Comparison of ENCODE assay signal across 7 mouse cellular contexts in genomic region chr17:63430395-63431075, GRCm38 (mm10).
DNase-seq lines count a peak whose midpoint lies in the region; ATAC-seq and TF ChIP-seq lines count a peak whose summit lies in the region.

No protein-coding gene starts in this region.

- no peak for TF ChIP-seq CTCF in thymus, adult 2 months (IDR thresholded peaks at IDR 0.05; ENCODE audit: borderline replicate concordance, control insufficient read depth, extremely low read depth, insufficient read depth, low read length, poor library complexity)

- DNase-seq in thymus, adult 2 months: no peak
- no peak for DNase-seq in thymus, postnatal 10 days (ENCODE audit: low spot score in 2 of 2)
- DNase-seq in cerebellum, adult 9-10 months: no peak
- DNase-seq in frontal cortex, postnatal 14 days (ENCODE audit: low spot score in 2 of 2): no peak
- DNase-seq in frontal cortex, postnatal 25 days (ENCODE audit: low spot score in 2 of 2): no peak

- peak overlapping the region; percentile 33 for H3K4me2 ChIP-seq in lung, embryonic 16.5 days (ENCODE audit: low read depth, low read length)

- H3K36me3 ChIP-seq in thymus, adult 2 months (ENCODE audit: control insufficient read depth, insufficient read depth, low read length): no peaks in the 10 kb centered on the region
- H3K36me3 ChIP-seq in lung, embryonic 16.5 days (ENCODE audit: control insufficient read depth, insufficient read depth, low read length): no peaks in the 10 kb centered on the region

- no peak for TF ChIP-seq POLR2A in thymus, adult 2 months (IDR thresholded peaks at IDR 0.05; ENCODE audit: control insufficient read depth, extremely low read depth, insufficient read depth, low read length, poor library complexity)

- ATAC-seq in granulocyte monocyte progenitor cell, adult 5-6 weeks (replicated peaks; ENCODE audit: poor library complexity, severe bottlenecking): peak; percentile 98
- ATAC-seq in lung, embryonic 16.5 days (ENCODE audit: low read depth): peak; percentile 67; the same call in 1 of the 2 replicates

- H3K9ac ChIP-seq in lung, embryonic 16.5 days (ENCODE audit: low read length): no peak overlapping the region

- no peak overlapping the region for H3K27ac ChIP-seq in thymus, adult 2 months (ENCODE audit: control insufficient read depth, insufficient read depth, low read length)
- no peak overlapping the region for H3K27ac ChIP-seq in lung, embryonic 16.5 days (ENCODE audit: low read length)

- no peaks in the 10 kb centered on the region for H3K27me3 ChIP-seq in thymus, adult 2 months (ENCODE audit: control insufficient read depth, insufficient read depth, low read length)
- H3K27me3 ChIP-seq in lung, embryonic 16.5 days (ENCODE audit: control insufficient read depth, insufficient read depth, low read depth, low read length): no peaks in the 10 kb centered on the region

- WGBS in thymus, adult 2 months: 22% methylated on average over 17 of the region's 17 CpGs
- WGBS in lung, embryonic 16.5 days: 47% methylated on average over 17 of the region's 17 CpGs

- H3K9me3 ChIP-seq in lung, embryonic 16.5 days (ENCODE audit: control insufficient read depth, low read length): no peaks in the 10 kb centered on the region

- H3K4me1 ChIP-seq in thymus, adult 2 months (replicated peaks; ENCODE audit: control insufficient read depth, insufficient read depth, low read length): peaks cover 4% of the 10 kb centered on the region
- H3K4me1 ChIP-seq in lung, embryonic 16.5 days (replicated peaks; ENCODE audit: control insufficient read depth, insufficient read depth, low read length): peaks cover 8% of the 10 kb centered on the region

- peak overlapping the region; percentile 4; the same call in 1 of the 2 replicates for H3K4me3 ChIP-seq in thymus, adult 2 months (ENCODE audit: control insufficient read depth, insufficient read depth, low read length)
- peak overlapping the region; percentile 1; the same call in 1 of the 2 replicates for H3K4me3 ChIP-seq in lung, embryonic 16.5 days (ENCODE audit: low read length)
